Mouse (Mus musculus): ENCODE measurements around the gene Map2k1.
"Not testable (repeated sequence)": the region's sequence is repeated elsewhere in the genome, so short reads cannot be mapped to it uniquely, and the experiment has no call there.

Map2k1 gene

DNA sequence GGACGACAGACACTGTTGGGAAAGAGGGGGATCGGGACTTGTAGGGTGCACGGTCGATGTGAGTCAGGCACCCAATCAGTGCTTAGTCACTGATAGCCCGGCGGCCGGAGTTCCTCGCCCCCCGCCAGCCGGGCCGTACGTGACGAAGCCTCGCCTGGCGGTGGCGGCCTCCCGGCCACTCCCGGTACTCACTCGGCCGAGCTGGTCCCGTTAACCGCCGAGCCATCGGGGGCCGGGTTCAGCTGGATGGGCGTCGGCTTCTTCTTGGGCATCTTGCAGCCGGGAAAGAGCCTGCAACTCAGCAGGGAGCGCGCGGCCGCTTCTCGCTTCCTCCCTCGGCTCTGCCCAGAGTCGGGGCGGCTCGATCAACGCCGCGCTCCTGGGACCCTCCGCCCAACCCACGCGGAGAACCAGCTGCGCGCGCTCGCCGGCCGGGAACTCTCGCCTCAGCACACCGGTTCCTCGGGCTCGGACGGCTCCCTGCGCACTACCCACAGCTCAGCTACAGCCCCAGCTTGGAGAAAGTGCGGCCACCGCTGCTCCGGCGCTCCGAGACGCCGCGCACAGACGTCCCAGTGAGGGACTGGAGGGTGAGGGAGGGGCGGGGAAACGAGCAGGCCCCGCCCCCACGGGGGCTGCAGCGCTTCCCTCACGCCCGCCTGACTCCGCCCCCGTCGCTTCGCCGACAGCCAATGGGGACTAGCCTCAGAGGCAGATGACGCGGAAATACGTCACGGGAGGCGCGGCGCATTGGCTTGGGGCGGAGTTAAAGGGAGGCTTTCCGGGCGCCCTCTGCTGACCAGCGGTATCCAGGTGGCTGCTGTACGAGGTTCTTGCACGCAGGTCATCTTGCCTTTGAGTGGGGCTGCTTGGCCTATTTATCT lies at the start of gene Map2k1:
TSS of gene Map2k1 (minus strand) at position 611 of the 884 bp plus-strand sequence.
- Histone ChIP-seq H3K4me1 (replicated peaks; ENCODE audit: low read depth, low read length) (peaks cover 53% of the 10 kb centered on the region), H3K4me3 (replicated peaks; ENCODE audit: low read length) (peak within 1 kb of the TSS; percentile 97), H3K9me3 (ENCODE audit: low read length) (no peaks in the 10 kb centered on the region), H3K27me3 (ENCODE audit: insufficient read depth, low read length) (no peaks in the 10 kb centered on the region), H3K36me3 (ENCODE audit: insufficient read depth, low read length) (peaks cover 34% of the 10 kb centered on the region)
- TF ChIP-seq CTCF (conservative IDR thresholded peaks at IDR 0.05; ENCODE audit: low read length) = peak; percentile 28
- no peak for TF ChIP-seq NANOG (IDR thresholded peaks at IDR 0.05; ENCODE audit: borderline replicate concordance, low read length)

- not testable (repeated sequence) for H3K9me3 ChIP-seq (ENCODE audit: low read length); H3K27me3 ChIP-seq (ENCODE audit: insufficient read depth, low read length); H3K4me3 ChIP-seq (replicated peaks; ENCODE audit: low read length)
- Histone ChIP-seq H3K36me3 (ENCODE audit: insufficient read depth, low read length) (peaks cover 98% of the 10 kb centered on the region), H3K4me1 (replicated peaks; ENCODE audit: low read depth, low read length) (peaks cover 54% of the 10 kb centered on the region)
Observed at GRCm38 (mm10) chr9:64303086-64303485, 49.7 kb upstream of the Map2k1 start.

- peaks cover 52% of the 10 kb centered on the region for H3K4me1 ChIP-seq (replicated peaks; ENCODE audit: low read depth, low read length)
- no peaks in the 10 kb centered on the region for H3K9me3 ChIP-seq (ENCODE audit: low read length)
- H3K36me3 ChIP-seq (ENCODE audit: insufficient read depth, low read length) = peaks cover 39% of the 10 kb centered on the region
- peak overlapping the region; percentile 96 for H3K4me3 ChIP-seq (replicated peaks; ENCODE audit: low read length)
- no peak for TF ChIP-seq POU5F1 (IDR thresholded peaks at IDR 0.05; ENCODE audit: borderline replicate concordance, low read length)
- no peak for TF ChIP-seq NANOG (IDR thresholded peaks at IDR 0.05; ENCODE audit: borderline replicate concordance, low read length)
- no peak for TF ChIP-seq CTCF (conservative IDR thresholded peaks at IDR 0.05; ENCODE audit: low read length)
- no peaks in the 10 kb centered on the region for H3K27me3 ChIP-seq (ENCODE audit: insufficient read depth, low read length)
Observed at GRCm38 (mm10) chr9:64282404-64282987, 29.1 kb upstream of the Map2k1 start.

GRCm38 (mm10) chr9:64281781-64282178 lies 28.3 kb upstream of the Map2k1 start:
- TF ChIP-seq CTCF (conservative IDR thresholded peaks at IDR 0.05; ENCODE audit: low read length) (no peak), NANOG (IDR thresholded peaks at IDR 0.05; ENCODE audit: borderline replicate concordance, low read length) (no peak), POU5F1 (IDR thresholded peaks at IDR 0.05; ENCODE audit: borderline replicate concordance, low read length) (no peak)
- Histone ChIP-seq H3K36me3 (ENCODE audit: insufficient read depth, low read length) (peaks cover 32% of the 10 kb centered on the region), H3K27me3 (ENCODE audit: insufficient read depth, low read length) (no peaks in the 10 kb centered on the region), H3K9me3 (ENCODE audit: low read length) (no peaks in the 10 kb centered on the region), H3K4me1 (replicated peaks; ENCODE audit: low read depth, low read length) (peaks cover 47% of the 10 kb centered on the region), H3K4me3 (replicated peaks; ENCODE audit: low read length) (peak overlapping the region; percentile 96)

DNA sequence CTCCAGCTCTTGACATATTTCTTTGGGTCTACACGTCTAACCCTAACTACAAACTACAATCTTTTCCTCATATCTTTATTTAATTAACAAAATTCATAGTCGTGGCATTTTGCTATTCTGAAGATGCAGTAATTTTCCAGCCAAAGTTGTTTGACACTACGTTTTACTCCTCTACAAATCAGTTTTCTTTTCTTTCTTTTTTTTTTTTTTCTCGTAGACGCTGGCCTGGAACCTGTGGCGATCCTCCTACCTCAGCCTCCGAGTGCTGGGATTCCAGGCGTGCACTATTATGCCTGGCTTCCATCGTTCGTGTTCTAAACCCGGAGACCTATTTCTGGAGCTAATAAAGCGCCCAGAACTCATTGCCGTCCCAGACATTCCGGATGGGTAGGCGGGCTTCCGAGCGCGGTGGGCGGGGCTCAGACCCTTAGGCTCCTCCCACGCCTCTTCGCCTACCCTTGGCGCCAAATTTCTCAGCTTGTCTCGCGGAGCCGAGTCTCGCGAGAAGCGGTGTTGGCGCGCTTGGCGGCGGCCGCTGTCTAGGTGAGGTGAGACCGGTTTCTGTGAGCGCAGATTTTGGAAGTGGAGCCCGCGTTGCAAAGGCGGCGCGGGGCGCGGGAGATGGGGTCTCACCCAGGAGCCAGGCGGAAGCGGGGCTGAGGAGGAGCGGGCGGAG lies 27.8 kb upstream of the Map2k1 start, which contains the start of gene Tipin:
TSS of gene Tipin (plus strand) at position 477 of the 676 bp plus-strand sequence.
- no peaks in the 10 kb centered on the region for H3K9me3 ChIP-seq (ENCODE audit: low read length)
- H3K4me1 ChIP-seq (replicated peaks; ENCODE audit: low read depth, low read length) = peaks cover 43% of the 10 kb centered on the region
- TF ChIP-seq CTCF (conservative IDR thresholded peaks at IDR 0.05; ENCODE audit: low read length) (no peak), NANOG (IDR thresholded peaks at IDR 0.05; ENCODE audit: borderline replicate concordance, low read length) (no peak), POU5F1 (IDR thresholded peaks at IDR 0.05; ENCODE audit: borderline replicate concordance, low read length) (no peak)
- peak within 1 kb of the TSS; percentile 96 for H3K4me3 ChIP-seq (replicated peaks; ENCODE audit: low read length)
- peaks cover 28% of the 10 kb centered on the region for H3K36me3 ChIP-seq (ENCODE audit: insufficient read depth, low read length)
- H3K27me3 ChIP-seq (ENCODE audit: insufficient read depth, low read length) = no peaks in the 10 kb centered on the region

DNA sequence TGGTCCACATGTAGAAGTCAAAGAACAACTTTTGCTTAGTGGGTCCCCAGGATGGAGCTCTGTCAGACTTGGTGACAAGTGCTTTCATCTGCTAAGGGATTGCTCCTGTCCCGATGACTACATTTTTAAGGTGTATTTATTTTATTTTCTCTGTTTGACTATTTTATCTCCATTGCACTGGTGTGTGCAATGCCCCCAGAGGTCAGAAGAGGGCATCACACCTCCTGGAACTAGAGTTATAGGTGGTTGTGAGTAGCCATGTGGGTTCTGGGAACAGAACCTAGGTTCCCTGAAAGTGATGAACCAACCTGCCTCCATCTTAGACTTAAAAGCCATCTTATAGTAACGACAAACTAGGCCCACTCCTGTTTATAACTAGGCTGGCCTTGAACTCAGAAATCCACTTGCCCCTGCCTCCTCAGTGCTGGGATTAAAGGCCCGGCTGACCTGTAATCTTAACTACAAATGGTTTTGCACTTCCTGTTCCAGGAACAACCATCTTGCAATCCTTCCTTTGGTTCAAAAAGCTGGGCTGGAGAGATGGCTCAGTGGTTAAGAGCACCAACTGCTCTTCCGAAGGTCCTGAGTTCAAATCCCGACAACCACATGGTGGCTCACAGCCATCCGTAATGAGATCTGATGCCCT lies 25.4 kb upstream of the Map2k1 start:
- H3K4me3 ChIP-seq (replicated peaks; ENCODE audit: low read length) = no peak overlapping the region
- peaks cover 8% of the 10 kb centered on the region for H3K36me3 ChIP-seq (ENCODE audit: insufficient read depth, low read length)
- no peaks in the 10 kb centered on the region for H3K27me3 ChIP-seq (ENCODE audit: insufficient read depth, low read length)
- TF ChIP-seq POU5F1 (IDR thresholded peaks at IDR 0.05; ENCODE audit: borderline replicate concordance, low read length) = no peak
- TF ChIP-seq NANOG (IDR thresholded peaks at IDR 0.05; ENCODE audit: borderline replicate concordance, low read length) = no peak
- TF ChIP-seq CTCF (conservative IDR thresholded peaks at IDR 0.05; ENCODE audit: low read length) = peak; percentile 61
- H3K4me1 ChIP-seq (replicated peaks; ENCODE audit: low read depth, low read length) = peaks cover 27% of the 10 kb centered on the region
- no peaks in the 10 kb centered on the region for H3K9me3 ChIP-seq (ENCODE audit: low read length)

DNA sequence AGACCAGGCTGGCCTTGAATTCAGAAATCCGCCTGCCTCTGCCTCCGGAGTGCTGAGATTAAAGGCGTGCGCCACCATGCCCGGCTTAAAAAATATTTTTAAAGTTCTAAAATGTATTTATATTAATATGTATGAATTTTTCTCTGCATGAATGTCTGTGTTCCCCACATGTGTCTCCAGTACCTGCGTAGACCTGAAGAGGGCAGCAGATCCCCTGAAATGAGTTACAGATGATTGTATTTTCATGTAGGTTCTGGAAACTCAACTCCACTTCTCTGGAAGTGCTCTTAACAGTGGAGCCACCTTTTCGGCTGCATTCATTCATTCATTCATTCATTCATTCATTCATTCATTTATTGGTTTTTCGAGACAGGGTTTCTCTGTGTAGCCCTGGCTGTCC lies 24.3 kb upstream of the Map2k1 start:
- no peaks in the 10 kb centered on the region for H3K27me3 ChIP-seq (ENCODE audit: insufficient read depth, low read length)
- peaks cover 16% of the 10 kb centered on the region for H3K4me1 ChIP-seq (replicated peaks; ENCODE audit: low read depth, low read length)
- H3K36me3 ChIP-seq (ENCODE audit: insufficient read depth, low read length) = peaks cover 4% of the 10 kb centered on the region; the same call in 1 of the 2 replicates
- no peak overlapping the region for H3K4me3 ChIP-seq (replicated peaks; ENCODE audit: low read length)
- TF ChIP-seq CTCF (conservative IDR thresholded peaks at IDR 0.05; ENCODE audit: low read length) = peak; percentile 89
- TF ChIP-seq NANOG (IDR thresholded peaks at IDR 0.05; ENCODE audit: borderline replicate concordance, low read length) = no peak
- H3K9me3 ChIP-seq (ENCODE audit: low read length) = no peaks in the 10 kb centered on the region

- Histone ChIP-seq H3K4me1 (replicated peaks; ENCODE audit: low read depth, low read length) (peaks cover 29% of the 10 kb centered on the region), H3K36me3 (ENCODE audit: insufficient read depth, low read length) (no peaks in the 10 kb centered on the region), H3K4me3 (replicated peaks; ENCODE audit: low read length) (no peak overlapping the region), H3K9me3 (ENCODE audit: low read length) (no peaks in the 10 kb centered on the region), H3K27me3 (ENCODE audit: insufficient read depth, low read length) (no peaks in the 10 kb centered on the region)
- TF ChIP-seq NANOG (IDR thresholded peaks at IDR 0.05; ENCODE audit: borderline replicate concordance, low read length) (no peak), CTCF (conservative IDR thresholded peaks at IDR 0.05; ENCODE audit: low read length) (peak; percentile 78), POU5F1 (IDR thresholded peaks at IDR 0.05; ENCODE audit: borderline replicate concordance, low read length) (no peak)
Observed at GRCm38 (mm10) chr9:64274919-64275318, 21.5 kb upstream of the Map2k1 start.

Measured in E14TG2a.4 (cell line).